Mouse (Mus musculus) retina, embryonic 14.5 days (tissue): ENCODE data around the gene Tmem50a.

Experiments used
- DNase-seq: peaks from one replicate; pipeline ENCODE4 v3.0.0-alpha.2; 2015; ENCODE audit warnings: low spot score

Tmem50a gene

DNA sequence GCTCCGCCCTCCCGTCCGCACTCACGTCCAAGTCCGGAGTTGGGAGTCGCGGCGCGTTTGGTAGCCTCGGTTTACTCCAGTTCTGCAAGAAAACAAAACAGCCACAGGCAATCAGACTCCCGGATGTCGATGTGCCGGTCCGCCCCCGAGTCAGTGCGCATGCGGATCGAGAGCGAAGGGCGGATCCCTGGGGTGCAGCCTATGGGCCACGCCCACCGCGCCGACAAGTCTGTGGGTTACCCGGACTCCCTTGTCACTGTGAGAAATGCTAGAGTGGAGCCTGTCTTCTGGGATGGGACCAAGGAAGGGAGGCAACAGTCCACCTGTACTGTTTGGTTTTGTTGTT, at the start of gene Tmem50a:
Tmem50a (minus strand) TSS at position 161 of the 346 bp plus-strand sequence.
- peak; percentile 94 for DNase-seq

- peak; percentile 82 for DNase-seq
Measured at GRCm38 (mm10) chr4:134963021-134963776, 48.4 kb upstream of the Tmem50a start.

DNA sequence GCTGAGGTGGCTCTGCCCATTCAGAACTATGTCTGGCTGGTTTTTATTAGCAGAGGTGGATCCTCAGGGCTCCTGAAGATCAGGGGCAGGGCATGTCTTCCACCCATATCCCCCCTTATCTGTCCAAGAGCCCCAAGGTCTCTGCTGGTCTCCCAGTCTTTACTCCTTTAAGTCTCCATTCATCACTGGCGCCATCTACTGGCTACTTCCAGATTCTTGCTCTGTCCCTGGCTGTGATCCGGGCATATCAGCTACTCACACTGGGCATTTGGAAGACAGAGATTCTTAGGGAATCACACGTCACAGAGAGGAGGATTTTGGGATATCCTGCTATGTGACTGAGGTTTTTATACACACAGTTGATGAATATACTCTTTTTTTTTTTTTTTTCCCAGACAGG, 41.5 kb upstream of the Tmem50a start:
- peak; percentile 86 for DNase-seq

DNA sequence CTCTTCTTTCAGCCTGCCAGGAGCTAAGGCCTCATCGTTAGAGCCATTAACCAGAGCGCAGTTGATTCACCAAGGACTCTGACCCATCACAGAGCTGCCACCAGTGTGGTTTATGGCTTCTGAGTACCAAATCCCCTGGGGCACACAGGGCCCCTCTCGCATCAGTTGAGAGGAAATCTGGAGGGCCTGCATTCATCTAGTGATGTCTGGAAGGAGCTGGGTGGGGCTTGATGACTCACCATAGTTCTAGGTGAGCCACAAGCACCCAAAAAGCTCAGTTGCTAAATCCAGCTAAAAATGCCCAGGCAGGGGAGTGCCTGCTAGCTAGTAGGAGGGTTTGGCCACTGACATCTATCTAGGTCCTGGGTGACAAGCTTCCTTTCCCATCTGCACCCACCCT, 41.0 kb upstream of the Tmem50a start:
- no peak for DNase-seq

GRCm38 (mm10) chr4:134955196-134955595, 40.4 kb upstream of the Tmem50a start:
- no peak for DNase-seq

DNA sequence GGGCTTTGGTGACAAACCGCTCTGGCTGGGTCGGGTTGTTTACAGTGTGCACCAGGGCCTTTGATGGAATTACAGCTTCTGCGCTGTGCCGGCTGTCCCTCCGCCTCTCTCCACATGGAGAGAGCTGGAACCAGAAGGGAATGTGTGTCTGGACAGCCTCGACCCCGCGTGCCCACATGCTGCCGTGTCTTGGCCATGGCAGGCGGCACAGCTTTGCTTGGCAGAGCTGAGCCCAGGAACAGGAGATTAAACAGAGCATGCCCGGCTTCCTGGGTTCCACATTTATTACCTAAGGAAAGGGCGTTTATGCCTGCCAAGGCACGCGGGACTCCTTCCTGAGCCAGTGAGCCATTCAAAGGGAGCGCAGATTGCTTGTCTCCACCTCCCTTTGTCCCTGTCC, 39.6 kb upstream of the Tmem50a start:
- peak; percentile 32 for DNase-seq

DNA sequence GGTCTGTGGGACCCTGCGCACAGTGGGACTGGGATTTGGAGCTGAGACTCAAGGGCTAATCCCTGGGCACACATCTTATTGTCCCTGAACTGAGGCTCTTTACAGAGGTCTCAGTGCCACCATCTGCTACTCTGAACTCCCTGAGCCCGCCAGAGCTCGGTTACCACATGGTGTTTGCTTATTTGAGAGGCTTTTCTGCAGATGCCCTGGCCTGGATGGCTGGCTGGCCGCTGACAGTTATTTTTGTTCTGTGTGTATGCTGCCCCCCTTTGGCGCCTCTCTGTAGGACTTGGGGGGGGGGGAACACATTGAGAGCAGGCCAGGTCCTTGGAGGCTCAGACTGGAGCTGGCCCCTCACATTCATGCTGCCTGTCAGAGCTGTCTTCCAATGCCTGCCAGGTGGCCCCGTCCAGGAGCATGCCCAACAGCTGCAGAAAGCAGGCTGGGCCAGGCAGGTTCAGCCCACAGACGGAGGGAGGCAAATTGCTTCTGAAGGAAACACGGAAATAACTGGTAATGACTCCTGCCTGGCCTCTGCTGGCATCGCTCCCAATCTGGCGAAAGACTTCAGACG, 35.8 kb upstream of the Tmem50a start:
- peak; percentile 77 for DNase-seq

DNA sequence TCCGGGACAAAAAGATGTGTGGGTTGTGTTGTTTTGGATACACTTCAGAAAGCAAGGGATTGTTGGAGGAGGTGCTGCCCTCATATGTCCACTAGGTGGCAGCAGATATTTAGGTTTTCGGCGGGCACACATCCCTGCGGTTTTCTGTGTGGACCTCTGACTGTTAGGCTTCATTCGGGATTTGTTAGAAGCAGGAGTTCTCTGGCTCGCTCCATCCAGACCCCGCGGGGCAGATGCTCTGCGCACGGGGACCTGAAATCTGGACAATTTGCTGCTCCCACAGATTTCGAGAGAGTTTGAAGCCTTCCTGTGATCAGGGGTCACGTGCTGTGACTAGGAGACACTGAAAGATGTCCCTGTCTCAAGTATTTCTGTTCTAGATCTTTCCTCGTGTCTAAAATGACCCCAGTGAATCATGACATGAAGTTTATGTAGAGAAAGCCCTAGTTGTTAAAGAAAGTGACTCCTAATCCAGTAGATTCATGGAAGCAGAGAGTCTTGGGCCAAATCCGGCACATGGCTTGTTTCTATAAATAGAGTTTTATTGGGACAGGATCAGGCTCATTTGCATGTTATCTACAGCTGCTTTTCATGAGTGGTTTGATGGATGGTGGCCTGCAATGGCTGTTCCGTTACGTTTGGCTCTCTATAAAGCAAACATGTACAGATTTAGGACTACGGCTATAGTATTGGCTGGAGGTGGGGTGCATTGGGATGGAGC, 31.4 kb upstream of the Tmem50a start:
- peak; percentile 92 for DNase-seq

GRCm38 (mm10) chr4:134943758-134944538, 29.1 kb upstream of the Tmem50a start:
- DNase-seq, result no peak

GRCm38 (mm10) chr4:134939900-134940299, 25.1 kb upstream of the Tmem50a start:
- DNase-seq, result no peak

DNA sequence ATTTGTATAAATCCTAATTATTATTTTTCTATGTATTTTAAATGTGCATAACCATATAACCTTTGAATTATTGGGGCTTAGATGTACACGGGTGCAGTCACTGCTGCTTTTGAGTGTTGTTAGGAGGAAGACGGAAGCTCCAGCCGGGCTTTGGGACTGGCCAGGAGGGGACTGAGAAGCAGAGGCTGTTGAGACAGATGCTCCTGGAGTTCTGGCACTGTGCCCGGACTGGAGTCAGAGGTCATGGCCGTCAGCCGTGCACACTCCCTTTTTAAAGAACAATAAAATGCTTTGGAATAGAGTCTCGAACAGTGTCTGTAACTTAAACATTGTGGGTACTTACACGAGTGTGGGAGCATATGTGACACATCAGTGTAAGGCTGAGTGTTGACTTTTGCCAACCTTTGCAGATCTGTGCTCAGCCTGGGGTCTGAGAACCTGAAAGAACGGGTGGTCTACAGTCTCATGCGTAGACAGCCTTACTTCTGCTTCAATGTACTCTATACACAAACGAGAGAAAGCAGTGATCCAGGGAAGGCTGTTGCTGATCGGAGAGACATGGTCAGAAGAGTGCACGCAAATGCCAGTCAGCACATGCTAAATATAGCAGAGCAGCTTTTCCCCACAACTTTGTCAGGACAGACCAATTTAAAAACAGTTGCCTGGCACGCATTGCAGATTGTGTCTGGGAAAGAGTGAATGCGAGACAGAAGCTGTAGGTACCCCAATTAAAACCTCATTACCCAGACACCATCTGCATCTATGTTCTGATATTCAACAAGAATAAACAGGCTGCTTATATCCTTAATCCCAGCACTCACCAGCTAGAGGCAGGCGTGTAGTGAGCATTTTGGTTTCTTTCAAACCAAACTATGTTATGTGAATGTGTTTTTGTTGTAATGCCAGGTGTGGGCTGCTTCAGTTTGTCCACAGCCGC, 22.7 kb upstream of the Tmem50a start:
- no peak for DNase-seq

- DNase-seq, result peak; percentile 97
Measured at GRCm38 (mm10) chr4:134930684-134931481, 16.1 kb upstream of the Tmem50a start, which contains the start of gene Syf2. Syf2 (plus strand) TSS chr4:134930898.

DNA sequence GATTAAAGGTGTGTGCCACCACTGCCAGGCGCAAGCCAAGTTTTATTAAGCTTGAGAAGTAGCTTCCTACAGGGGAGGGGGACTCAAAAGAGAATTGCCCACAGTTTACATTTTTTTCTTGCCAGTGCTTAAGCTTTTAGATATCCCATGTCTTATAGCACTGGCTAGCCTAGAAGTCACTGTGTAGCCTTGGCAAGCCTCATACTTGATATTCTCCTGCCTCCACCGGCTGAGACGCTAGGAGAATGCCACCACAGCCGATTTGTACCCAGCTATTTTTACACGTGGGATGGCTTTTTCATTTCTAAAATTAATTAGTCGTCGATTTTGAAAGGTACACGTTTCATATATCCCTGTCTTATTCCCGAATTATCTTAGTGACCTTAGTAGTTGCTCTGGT, 15.4 kb upstream of the Tmem50a start:
- no peak for DNase-seq

GRCm38 (mm10) chr4:134929536-134929935, 14.7 kb upstream of the Tmem50a start:
- DNase-seq, result no peak

DNA sequence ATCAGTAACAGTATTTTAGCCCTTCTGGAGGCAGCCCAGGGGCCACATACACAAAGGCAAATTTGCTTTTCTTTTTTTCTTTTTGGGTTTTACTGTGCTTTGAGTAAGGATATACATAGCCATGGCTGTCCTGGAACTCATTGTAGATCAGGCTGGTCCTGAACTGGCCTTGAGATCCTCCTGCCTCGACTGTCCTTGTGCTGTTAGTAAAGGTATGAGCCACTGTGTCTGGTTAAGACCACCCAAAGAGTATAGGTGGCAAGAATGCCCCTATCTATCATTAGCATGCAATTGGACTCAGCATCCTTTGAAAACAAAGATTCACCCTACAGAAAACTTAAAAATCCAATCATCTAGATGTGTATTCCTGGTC, 13.6 kb upstream of the Tmem50a start:
- no peak for DNase-seq

- no peak for DNase-seq
Measured at GRCm38 (mm10) chr4:134927815-134928463, 13.1 kb upstream of the Tmem50a start.

DNA sequence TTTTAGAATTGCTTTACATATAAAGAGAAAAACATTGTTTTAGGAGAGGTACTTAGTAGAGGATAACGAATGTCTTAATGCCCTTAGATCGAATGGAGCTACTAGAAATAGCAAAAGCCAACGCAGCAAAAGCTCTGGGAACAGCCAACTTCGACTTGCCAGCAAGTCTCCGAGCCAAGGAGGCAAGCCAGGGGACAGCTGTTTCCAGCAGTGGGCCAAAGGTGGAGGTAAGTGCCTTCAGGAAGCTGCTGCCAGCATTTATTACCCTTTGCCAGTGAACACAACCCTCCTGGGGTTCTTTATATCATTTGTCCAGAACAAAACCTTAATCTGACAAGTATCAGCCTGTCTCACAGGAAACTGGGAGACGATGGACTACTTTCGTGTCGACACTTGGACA, 10.4 kb upstream of the Tmem50a start:
- no peak for DNase-seq

- DNase-seq, result peak; percentile 43
Measured at GRCm38 (mm10) chr4:134924019-134924741, 9.4 kb upstream of the Tmem50a start.
